Mouse (Mus musculus) 3134 (cell line): Measurements from ENCODE around the gene 1700084M14Rik.
"Not testable (repeated sequence)": the region's sequence is repeated elsewhere in the genome, so short reads cannot be mapped to it uniquely, and the experiment has no call there.

ENCODE experiments used
- DNase-seq: peaks from one replicate; pipeline ENCODE4 v3.0.0-alpha.2; 2011; ENCODE audit warnings: low spot score; ENCODE audit not compliant: insufficient read length; ENCODE audit errors: extremely low read depth

1700084M14Rik gene

GRCm38 (mm10) chrX:91575811-91576210 is at the start of gene 1700084M14Rik:
Gene 1700084M14Rik, minus strand, starts transcription at chrX:91575911.
- not testable (repeated sequence) for DNase-seq
